Comparison of ENCODE assay signal across 18 mouse cellular contexts in genomic region chr12:13140636-13141035, GRCm38 (mm10).
DNase-seq lines count a peak whose midpoint lies in the region.
"Had no signal": no experiment of that assay in that cellular context is flagged by ENCODE, and none has a peak within 500 bp of the region (broad histone marks: within the 10 kb centered on the region; RNA-seq: fewer than 3 reads in every experiment).

No protein-coding gene starts in this region.

- intact Hi-C loops in left cerebral cortex, postnatal 14 days (cut with DNase I): loop anchor here (5.0 kb wide), 2 partner anchors 72 to 198 kb away; partner anchors contain the start of gene Mycn

- DNase-seq in layer of hippocampus, adult 11-12 months (ENCODE audit: low spot score): peak; percentile 57
- no peak for DNase-seq in layer of hippocampus, postnatal 10 days (ENCODE audit: low spot score in 2 of 2)
- peak; percentile 29 for DNase-seq in 3T3-L1 (ENCODE audit: low read depth, low spot score)
- DNase-seq in layer of hippocampus, adult 8-10 months (ENCODE audit: low spot score in 2 of 2): peak; percentile 36 to 70
- peak; percentile 70 to 89 for DNase-seq in left cerebral cortex, postnatal 14 days (ENCODE audit: low spot score in 2 of 2)
- no peak for DNase-seq in heart, adult 9 months (ENCODE audit: low spot score in 2 of 2)
- DNase-seq in retina, embryonic 14.5 days (ENCODE audit: low spot score): no peak
- no peak for DNase-seq in cerebellum, adult 9-11 months
- DNase-seq: adrenal gland, postnatal 14 days; cerebellum, adult 11 months; cerebellum, postnatal 14 days; gastrocnemius, postnatal 25 days; heart, adult 2 months; kidney, adult 11 months; kidney, postnatal 14 days; lung, postnatal 36 days; spleen, adult 18-20 months; thymus, adult 18-20 months had no signal

Comparison
In these comparisons a context has a peak if more than half of its experiments do, and no peak if none do; other contexts are left out.
1. DNase-seq: peak in layer of hippocampus, adult 11-12 months (single experiment), 3T3-L1 (single experiment), layer of hippocampus, adult 8-10 months (2 of 2) and left cerebral cortex, postnatal 14 days (2 of 2); none in layer of hippocampus, postnatal 10 days (0 of 2), heart, adult 9 months (0 of 2), retina, embryonic 14.5 days (single experiment) and cerebellum, adult 9-11 months (single experiment).